ENCODE assay signal across 29 mouse cellular contexts in the genomic region with DNA sequence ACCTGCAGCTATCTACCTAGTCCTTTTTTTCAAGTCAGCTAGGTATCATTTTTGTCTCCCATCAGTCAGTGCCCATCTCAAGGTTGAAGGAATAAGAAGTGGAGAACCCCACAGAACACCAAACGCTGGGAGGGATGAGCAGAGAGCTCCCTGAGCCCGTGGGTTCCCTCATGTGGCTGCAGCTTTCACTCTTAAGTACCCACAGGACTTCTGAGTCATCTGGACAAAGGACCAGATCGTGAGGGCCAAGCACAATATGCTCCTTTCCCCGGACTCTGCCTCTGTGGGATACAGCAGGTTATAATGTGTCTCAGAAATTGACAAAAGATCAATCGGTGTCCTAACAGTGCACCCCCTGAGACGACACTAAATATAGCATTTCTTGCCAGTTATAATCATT. TPM values are rescaled to one million over a fixed set of nuclear protein-coding genes. Genes with fewer than 3 reads are reported as not detected.
DNase-seq lines count a peak whose midpoint lies in the region; ATAC-seq lines count a peak whose summit lies in the region.
"Had no signal": no experiment of that assay in that cellular context is flagged by ENCODE, and none has a peak within 500 bp of the region (broad histone marks: within the 10 kb centered on the region; RNA-seq: fewer than 3 reads in every experiment).

No protein-coding gene starts in this region.

- intact Hi-C loops in heart, postnatal 25 days (cut with DNase I), result no loop called here

- H3K4me2 ChIP-seq in midbrain, embryonic 11.5 days, result no peak overlapping the region
- H3K4me2 ChIP-seq: embryonic facial prominence, embryonic 15.5 days; forebrain, embryonic 12.5 days; hindbrain, embryonic 12.5 days; intestine, embryonic 15.5 days; neural tube, embryonic 13.5 days; stomach, embryonic 15.5 days had no signal

- H3K4me3 ChIP-seq in midbrain, embryonic 11.5 days (ENCODE audit: low read depth, low read length), result no peak overlapping the region
- H3K4me3 ChIP-seq in midbrain, embryonic 10.5 days, result no peak overlapping the region
- H3K4me3 ChIP-seq in brown adipose tissue, adult 24 weeks (ENCODE audit: insufficient read depth, low read depth, low read length), result no peak overlapping the region
- no peak overlapping the region for H3K4me3 ChIP-seq in hindbrain, embryonic 10.5 days
- H3K4me3 ChIP-seq: embryonic facial prominence, embryonic 10.5 days; embryonic facial prominence, embryonic 15.5 days; forebrain, embryonic 12.5 days; hindbrain, embryonic 12.5 days; intestine, embryonic 15.5 days; megakaryocyte, embryonic 14.5 days; neural tube, embryonic 13.5 days; stomach, embryonic 15.5 days had no signal

- no peak overlapping the region for H3K27ac ChIP-seq in midbrain, embryonic 11.5 days (ENCODE audit: low read depth, low read length)
- no peak overlapping the region for H3K27ac ChIP-seq in midbrain, embryonic 10.5 days (replicated peaks)
- 0 out of 2 replicates have a peak overlapping the region, but pooled peaks have one; percentile 2 for H3K27ac ChIP-seq in brown adipose tissue, adult 24 weeks (replicated peaks; ENCODE audit: low read depth, low read length)
- H3K27ac ChIP-seq in hindbrain, embryonic 10.5 days, result no peak overlapping the region
- H3K27ac ChIP-seq: embryonic facial prominence, embryonic 10.5 days; embryonic facial prominence, embryonic 15.5 days; forebrain, embryonic 12.5 days; hindbrain, embryonic 12.5 days; hindbrain, postnatal 0 days; intestine, embryonic 15.5 days; neural tube, embryonic 13.5 days; stomach, embryonic 15.5 days had no signal

- H3K9me3 ChIP-seq in midbrain, embryonic 11.5 days (ENCODE audit: control insufficient read depth, low read length), result no peaks in the 10 kb centered on the region
- H3K9me3 ChIP-seq in midbrain, embryonic 10.5 days (replicated peaks), result no peaks in the 10 kb centered on the region
- no peaks in the 10 kb centered on the region for H3K9me3 ChIP-seq in hindbrain, embryonic 10.5 days
- H3K9me3 ChIP-seq: embryonic facial prominence, embryonic 10.5 days; embryonic facial prominence, embryonic 15.5 days; forebrain, embryonic 12.5 days; hindbrain, embryonic 12.5 days; intestine, embryonic 15.5 days; megakaryocyte, embryonic 14.5 days; neural tube, embryonic 13.5 days; stomach, embryonic 15.5 days had no signal

- no peaks in the 10 kb centered on the region for H3K27me3 ChIP-seq in midbrain, embryonic 11.5 days (ENCODE audit: control insufficient read depth, insufficient read depth, low read length)
- H3K27me3 ChIP-seq in midbrain, embryonic 10.5 days (ENCODE audit: low read depth, poor library complexity, severe bottlenecking), result no peaks in the 10 kb centered on the region
- no peaks in the 10 kb centered on the region for H3K27me3 ChIP-seq in hindbrain, embryonic 10.5 days (ENCODE audit: insufficient read depth, poor library complexity, severe bottlenecking)
- H3K27me3 ChIP-seq: CH12.LX; embryonic facial prominence, embryonic 15.5 days; forebrain, embryonic 12.5 days; hindbrain, embryonic 12.5 days; intestine, embryonic 15.5 days; megakaryocyte, embryonic 14.5 days; neural tube, embryonic 13.5 days; stomach, embryonic 15.5 days had no signal

- no peak for ATAC-seq in midbrain, embryonic 11.5 days (ENCODE audit: low FRiP score)
- ATAC-seq: activated CD4-positive, CD25-positive, alpha-beta regulatory T cell, adult 4 months; forebrain, postnatal 0 days; hindbrain, postnatal 0 days; intestine, embryonic 15.5 days had no signal

- peaks cover 3% of the 10 kb centered on the region for H3K4me1 ChIP-seq in midbrain, embryonic 11.5 days (ENCODE audit: control insufficient read depth, insufficient read depth, low read length)
- H3K4me1 ChIP-seq in midbrain, embryonic 10.5 days, result peaks cover 18% of the 10 kb centered on the region
- H3K4me1 ChIP-seq in brown adipose tissue, adult 24 weeks (ENCODE audit: control insufficient read depth, insufficient read depth, insufficient read length, low read length), result peaks cover 39% of the 10 kb centered on the region
- H3K4me1 ChIP-seq in hindbrain, embryonic 10.5 days (replicated peaks), result peaks cover 27% of the 10 kb centered on the region

- H3K36me3 ChIP-seq in midbrain, embryonic 11.5 days (ENCODE audit: control insufficient read depth, insufficient read depth, low read length), result no peaks in the 10 kb centered on the region
- peaks cover 47% of the 10 kb centered on the region for H3K36me3 ChIP-seq in midbrain, embryonic 10.5 days
- peaks cover 48% of the 10 kb centered on the region for H3K36me3 ChIP-seq in hindbrain, embryonic 10.5 days
- H3K36me3 ChIP-seq: stomach, embryonic 15.5 days had no signal

- peak; percentile 89 for DNase-seq in heart, adult 11 months
- DNase-seq in heart, postnatal 25 days (ENCODE audit: low spot score), result no peak
- DNase-seq in midbrain, embryonic 11.5 days (ENCODE audit: low spot score, missing footprints), result peak; percentile 37
- no peak for DNase-seq in midbrain, embryonic 10.5 days (ENCODE audit: low spot score)
- DNase-seq in 416B (ENCODE audit: low read depth), result peak; percentile 39
- no peak for DNase-seq in hindbrain, embryonic 10.5 days (ENCODE audit: low spot score)
- DNase-seq: cerebellum, adult 2 months; cerebellum, postnatal 14 days; forebrain, postnatal 0 days; gastrocnemius, postnatal 36 days; heart, postnatal 14 days; kidney, adult 2 months; kidney, postnatal 36 days; layer of hippocampus, postnatal 36 days; left cerebral cortex, postnatal 4 days; lung, postnatal 36 days; thymus, postnatal 14 days had no signal

- H3K9ac ChIP-seq in midbrain, embryonic 11.5 days (ENCODE audit: low read length), result no peak overlapping the region
- H3K9ac ChIP-seq: embryonic facial prominence, embryonic 15.5 days; forebrain, embryonic 12.5 days; forebrain, postnatal 0 days; hindbrain, embryonic 12.5 days; intestine, embryonic 15.5 days; neural tube, embryonic 13.5 days; stomach, embryonic 15.5 days had no signal

- 74% methylated on average over 6 of the region's 6 CpGs for WGBS in midbrain, embryonic 11.5 days
- WGBS in midbrain, embryonic 10.5 days, result 83% methylated on average over 6 of the region's 6 CpGs
- WGBS in hindbrain, embryonic 10.5 days, result 83% methylated on average over 6 of the region's 6 CpGs

RNA-seq across cellular contexts. Expression of a gene that starts 18.5 kb away (rescaled TPM):
- total RNA-seq in heart, postnatal 25 days (2021), result 1 to 10 TPM; 2.1 to 3.0 TPM
- polyA plus RNA-seq in midbrain, embryonic 11.5 days (2014; fragmentation: Nextera tagmentation; extraction: Ambion mirVana), result 6.1 and 7.8 TPM in 2 replicates
- 4.7 and 5.6 TPM in 2 replicates for polyA plus RNA-seq in midbrain, embryonic 10.5 days (2016; fragmentation: Nextera tagmentation; extraction: Ambion mirVana)
- polyA plus RNA-seq in brown adipose tissue, adult 24 weeks (2012; ENCODE audit: insufficient read depth, insufficient read length, missing spikeins), result 1.7 and 2.3 TPM in 2 replicates
- 5.4 and 6.0 TPM in 2 replicates for polyA plus RNA-seq in hindbrain, embryonic 10.5 days (2016; fragmentation: Nextera tagmentation; extraction: Ambion mirVana)
- total RNA-seq: hindbrain, postnatal 0 days had no signal
- polyA plus RNA-seq: activated CD4-positive, CD25-positive, alpha-beta regulatory T cell, adult 4 months had no signal

RNA-seq across cellular contexts. Expression of a gene that starts 18.8 kb away (rescaled TPM):
- total RNA-seq in heart, postnatal 25 days (2021), result 10 to 100 TPM; 14.9 to 15.6 TPM
- 77.6 and 90.5 TPM in 2 replicates for polyA plus RNA-seq in midbrain, embryonic 11.5 days (2014; fragmentation: Nextera tagmentation; extraction: Ambion mirVana)
- 55.1 and 56.8 TPM in 2 replicates for polyA plus RNA-seq in midbrain, embryonic 10.5 days (2016; fragmentation: Nextera tagmentation; extraction: Ambion mirVana)
- polyA plus RNA-seq in brown adipose tissue, adult 24 weeks (2012; ENCODE audit: insufficient read depth, insufficient read length, missing spikeins), result 12.1 and 14.6 TPM in 2 replicates
- polyA plus RNA-seq in hindbrain, embryonic 10.5 days (2016; fragmentation: Nextera tagmentation; extraction: Ambion mirVana), result 52.8 and 57.1 TPM in 2 replicates

Comparison
In these comparisons a context has a peak if more than half of its experiments do, and no peak if none do; other contexts are left out.
1. DNase-seq: peak in heart, adult 11 months (single experiment), midbrain, embryonic 11.5 days (single experiment) and 416B (single experiment); none in heart, postnatal 25 days (single experiment), midbrain, embryonic 10.5 days (single experiment) and hindbrain, embryonic 10.5 days (single experiment).